Mouse (Mus musculus): ENCODE measurements around the gene Myo19.
A peak's percentile ranks its signal among the peaks of the same experiment; 100 is the strongest.

The Myo19 gene

DNA sequence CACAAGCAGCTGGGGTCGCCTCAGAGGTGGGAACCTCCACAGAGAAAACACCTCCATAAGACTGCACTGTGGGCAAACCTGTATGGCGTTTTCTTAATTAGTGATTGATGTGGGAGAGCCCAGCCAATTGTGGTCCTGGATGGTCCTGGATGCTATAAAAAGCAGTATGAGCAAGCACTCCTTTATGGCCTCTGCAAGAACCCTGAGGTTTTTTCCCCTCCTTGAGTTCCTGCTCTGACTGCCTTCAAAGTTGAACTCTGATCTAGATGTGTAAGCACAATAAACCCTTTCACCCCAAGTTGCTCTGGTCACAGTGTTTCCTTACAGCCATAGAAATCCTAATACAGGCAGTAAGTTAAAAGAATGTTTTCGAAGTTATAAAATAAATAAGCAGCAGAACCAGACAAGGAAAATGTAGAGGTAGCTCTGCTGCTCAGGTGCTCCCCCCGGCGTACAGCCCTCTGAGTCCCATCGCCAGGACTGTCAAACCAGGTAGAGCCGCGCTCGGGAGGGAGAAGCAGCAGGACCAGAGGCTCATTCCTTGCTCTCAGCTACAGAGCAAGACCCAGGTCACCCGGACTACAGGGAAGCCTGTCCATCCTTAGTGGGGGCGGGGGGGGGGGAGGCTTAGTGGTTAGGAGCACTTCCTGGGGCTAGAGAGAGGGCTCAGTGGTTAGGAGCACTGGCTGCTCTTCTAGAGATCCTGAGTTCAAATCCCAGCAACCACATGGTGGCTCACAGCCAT is 7.0 kb downstream of the Myo19 start:
- no peak for DNase-seq

DNA sequence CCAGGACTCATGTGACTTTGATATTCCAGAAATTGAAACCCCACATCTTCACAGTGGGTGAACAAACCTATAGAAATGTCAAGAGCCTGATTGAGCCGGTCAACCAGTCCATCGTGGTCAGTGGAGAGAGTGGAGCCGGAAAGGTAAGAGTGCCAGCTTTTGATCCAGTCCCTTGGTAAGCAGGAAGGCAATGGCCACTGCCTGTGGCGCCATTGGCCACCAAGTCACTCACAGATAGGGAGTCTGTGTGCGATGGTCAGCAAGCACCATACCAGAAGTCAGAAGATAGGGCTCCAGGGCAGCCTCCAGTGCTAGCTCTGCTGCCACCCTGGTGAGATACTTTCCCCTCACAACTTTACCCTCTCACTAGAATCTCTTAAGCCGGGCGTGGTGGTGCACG is 8.1 kb downstream of the Myo19 start:
- DNase-seq = no peak

DNA sequence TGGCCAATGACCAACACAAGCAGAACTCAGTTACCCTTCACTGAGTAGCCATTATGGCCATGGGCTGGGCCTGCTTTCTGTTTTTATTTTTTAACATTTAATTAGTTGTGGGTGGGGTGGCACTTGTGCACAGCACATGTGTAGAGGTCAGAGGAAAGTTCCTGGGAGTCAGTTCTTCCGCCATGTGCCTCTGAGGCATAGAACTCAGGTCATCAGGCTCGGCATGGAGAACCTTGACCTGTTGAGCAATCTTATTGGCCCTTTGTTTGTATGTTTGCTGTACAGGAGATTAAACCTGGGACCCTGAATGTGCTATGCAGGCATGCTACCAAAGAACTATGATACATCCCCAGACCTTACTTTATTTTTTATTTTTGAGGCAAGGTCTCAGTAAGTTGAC is 9.5 kb downstream of the Myo19 start:
- no peak for DNase-seq

DNA sequence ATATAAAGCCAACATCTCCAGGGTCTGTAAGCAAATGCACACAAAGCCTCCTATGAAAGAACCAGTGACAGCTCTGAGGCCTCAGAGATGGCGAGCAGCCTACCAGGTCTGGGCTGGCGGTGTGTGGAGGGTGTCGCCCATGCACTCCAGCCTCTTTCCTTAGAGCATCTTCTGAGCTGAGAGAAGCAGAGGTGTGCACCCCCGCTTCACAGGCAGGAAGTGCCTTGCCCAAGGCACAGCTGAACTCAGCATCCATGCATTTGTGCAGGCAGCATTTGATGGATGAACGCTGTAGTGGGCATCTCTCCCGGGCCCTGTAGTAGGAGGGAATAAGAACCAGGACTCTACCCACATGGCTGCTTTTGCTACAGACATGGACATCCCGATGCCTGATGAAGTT is 11.8 kb downstream of the Myo19 start:
- no peak for DNase-seq

DNA sequence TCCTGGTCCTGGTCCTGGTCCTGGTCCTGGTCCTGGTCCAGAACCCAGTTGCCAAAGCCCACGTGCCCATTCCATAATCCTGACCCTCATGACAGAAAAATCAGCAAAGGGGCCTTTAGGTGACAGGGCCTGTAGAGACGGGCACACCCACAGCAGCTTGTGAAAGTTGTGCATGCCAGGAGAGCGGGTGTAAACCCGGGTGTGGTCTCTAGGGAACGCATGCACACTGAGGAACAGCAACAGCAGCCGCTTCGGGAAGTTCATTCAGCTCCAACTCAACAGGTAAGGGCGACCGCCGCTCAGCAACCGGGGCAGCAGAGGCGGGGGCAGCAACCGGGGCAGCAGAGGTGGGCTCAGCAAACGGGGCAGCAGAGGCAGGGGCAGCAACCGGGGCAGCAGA is 13.2 kb downstream of the Myo19 start:
- no peak for DNase-seq

DNA sequence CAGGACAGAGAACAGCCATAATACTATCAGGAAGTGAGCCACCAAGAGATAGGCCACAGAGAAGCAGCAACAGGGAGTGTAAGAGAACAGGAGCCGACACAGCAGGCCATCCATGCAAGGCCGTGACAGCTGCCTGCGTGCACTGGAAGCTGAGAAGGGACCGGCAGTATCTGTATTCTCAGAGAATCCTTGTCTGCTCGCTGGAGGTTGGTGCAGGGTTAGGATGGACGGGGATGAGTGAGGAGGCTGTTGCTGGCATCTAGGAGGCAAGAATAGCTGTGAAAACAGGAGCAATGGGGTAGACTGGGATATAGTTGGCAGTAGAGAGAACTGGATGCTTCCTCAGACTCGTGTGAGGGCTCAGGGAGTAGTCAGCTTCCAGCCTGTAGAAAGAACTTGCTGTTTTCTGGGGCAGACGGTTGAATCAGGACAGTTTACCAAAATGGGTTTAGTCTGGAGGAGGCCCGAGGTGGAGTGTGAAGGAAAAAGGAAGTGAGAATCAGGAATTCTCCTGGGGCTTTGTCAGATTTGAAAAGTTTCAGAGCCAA is 24.7 kb downstream of the Myo19 start:
- DNase-seq = no peak

DNA sequence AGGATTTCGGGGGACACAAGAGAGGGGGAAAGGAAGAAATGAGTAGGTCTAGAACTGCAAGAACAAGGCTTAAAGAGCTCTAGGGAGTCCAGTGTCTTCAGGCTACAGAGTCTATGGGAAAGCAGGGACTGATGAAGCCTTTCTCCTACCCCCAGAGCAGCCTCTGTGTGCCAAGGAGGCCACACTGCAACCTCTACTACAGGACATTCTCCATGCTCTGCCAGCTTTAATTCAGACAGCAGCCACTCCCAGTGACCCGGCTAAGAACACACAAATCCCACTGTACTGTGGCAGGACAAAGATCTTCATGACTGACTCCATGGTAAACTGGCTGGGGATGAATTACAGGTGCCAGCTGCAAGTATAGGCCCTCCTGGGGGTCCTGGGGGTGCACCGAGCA is 27.1 kb downstream of the Myo19 start:
- no peak for DNase-seq

DNA sequence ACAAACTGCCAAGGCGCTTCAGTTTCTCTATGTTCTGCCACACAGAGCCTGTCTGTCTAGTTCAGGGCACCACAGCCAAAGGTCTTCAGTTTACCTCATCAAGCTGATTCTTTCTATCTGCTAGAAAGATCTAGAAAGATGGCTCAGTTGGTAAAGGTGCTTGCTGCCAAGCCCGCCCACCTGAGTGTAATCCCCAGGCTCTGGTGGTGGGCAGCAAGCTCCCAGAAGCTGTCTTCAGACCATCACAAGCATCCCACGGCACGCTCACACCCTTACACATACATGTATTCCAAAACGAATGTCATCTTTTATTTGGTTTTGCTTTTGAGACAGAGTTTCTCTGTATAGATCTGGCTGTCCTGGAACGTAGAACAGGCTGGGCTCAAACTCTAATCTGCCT is 28.5 kb downstream of the Myo19 start:
- no peak for DNase-seq

DNA sequence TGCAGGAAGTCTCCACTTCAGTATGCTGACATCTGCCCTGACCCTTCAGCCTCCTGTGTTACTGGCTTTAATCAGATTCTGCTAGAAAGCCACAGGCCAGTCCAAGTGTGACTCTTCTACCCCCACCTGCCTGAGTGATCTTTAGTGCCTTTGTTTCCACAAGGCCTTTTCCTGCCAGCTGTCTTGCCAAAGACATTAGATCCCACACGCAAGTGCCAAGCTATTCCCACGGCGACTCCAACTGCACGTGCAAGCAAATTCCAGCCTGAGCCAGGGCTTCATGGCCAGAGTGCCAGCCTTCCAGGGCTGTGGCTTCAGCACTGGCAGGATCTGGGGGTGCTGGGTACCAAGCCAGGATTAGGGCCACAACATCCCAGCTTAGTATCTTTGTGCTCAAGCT is 30.5 kb downstream of the Myo19 start:
- DNase-seq = no peak

DNA sequence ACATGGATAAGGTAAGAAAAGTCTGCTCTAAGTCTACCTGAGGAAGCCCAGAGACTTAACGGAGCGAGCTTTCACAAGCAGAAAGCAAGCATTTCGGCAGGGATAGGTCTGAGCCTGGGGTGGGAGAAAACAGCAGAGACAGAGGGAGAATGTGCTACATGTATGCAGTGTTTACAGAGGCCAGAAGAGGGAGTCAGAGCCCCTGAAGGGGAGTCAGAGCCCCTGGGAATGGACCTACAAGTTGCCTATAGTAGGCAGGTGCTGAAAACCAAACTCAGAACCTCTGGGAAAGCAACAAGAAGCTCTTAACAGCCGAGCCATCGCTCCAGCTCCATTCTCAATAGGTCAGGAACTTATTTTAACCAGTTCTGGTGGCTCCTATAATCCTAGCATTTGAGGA is 34.7 kb downstream of the Myo19 start:
- DNase-seq = no peak

DNA sequence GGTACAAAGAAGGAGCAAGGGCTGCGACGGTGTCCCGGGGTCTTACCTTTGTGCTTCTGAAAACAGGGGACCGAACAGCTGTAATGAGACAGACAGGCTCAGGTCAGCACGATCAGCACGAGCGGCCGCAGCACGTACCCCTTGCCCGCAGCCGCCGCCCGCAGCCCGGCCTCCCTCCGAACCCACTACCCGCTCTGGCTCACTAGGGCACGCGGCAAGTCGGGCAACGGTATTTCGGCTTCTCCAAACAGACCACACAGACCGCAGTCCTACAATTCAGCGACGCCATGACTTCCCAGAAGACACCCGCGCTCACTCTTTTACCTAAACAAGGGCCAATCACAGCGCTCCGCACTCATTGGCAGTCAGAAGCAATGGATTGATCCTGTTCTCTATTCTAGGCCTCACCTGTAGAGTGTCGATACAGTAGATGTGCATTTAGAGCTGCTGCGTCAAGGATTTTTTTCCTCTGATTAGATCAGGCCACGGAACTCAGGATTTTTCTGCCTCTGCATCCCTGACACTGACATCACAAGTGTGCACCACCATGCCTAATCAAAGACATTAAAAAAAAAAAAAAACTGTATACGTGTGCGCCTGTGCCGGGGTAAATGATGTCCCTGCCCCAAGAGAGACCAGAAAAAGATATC is 36.2 kb downstream of the Myo19 start, which contains the start of gene Znhit3:
Znhit3 (minus strand) TSS at position 314 of the 650 bp plus-strand sequence.
- DNase-seq = peak; percentile 73

DNA sequence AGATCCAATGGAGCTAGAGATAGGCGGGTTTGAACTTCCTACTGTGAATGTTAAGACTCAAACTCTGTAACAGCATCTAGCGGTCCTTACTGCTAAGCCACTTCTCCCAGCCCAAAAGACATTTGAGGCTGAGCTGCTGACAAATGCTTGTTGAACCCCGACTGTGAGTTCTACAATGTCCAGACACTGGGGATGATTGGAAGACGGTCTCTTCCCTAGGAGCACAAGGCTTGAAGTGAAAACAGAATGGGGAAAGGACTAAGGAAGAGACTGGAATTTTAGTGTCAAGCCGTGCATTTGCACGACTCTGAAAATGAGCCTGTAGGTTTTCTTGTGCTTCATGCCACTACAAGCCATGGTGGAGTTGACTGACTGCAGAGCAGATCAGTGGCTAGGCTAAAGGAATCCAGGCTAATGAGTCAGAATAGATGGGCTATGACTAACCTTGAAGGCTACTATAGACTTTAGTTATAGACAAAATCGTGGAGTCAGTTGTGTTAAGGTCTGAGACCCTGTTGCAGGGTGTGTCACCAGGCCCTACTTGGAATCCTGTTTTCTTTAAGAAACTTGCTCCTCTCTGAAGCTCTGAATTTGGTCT is 36.9 kb downstream of the Myo19 start:
- no peak for DNase-seq

DNA sequence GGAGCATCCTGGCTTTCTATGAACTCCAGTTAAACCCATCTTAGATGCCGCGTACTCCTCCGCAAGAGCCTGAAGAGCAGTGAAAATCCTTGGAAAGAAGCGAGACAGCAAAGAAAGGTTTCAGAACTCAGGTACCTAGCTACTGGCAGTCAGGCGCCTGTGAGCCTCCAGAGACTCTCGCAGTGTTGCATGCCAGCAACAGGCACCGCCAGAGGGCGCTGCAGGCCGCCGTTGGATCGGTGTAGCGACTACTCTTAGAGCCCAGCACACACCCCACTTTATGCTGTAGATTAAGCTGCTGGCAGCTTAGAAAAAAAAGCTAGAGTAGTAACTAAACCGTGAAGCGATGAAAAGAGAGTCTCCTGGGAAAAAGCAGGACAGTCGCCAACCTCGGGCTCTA is 38.5 kb downstream of the Myo19 start:
- peak; percentile 99 for DNase-seq

DNA sequence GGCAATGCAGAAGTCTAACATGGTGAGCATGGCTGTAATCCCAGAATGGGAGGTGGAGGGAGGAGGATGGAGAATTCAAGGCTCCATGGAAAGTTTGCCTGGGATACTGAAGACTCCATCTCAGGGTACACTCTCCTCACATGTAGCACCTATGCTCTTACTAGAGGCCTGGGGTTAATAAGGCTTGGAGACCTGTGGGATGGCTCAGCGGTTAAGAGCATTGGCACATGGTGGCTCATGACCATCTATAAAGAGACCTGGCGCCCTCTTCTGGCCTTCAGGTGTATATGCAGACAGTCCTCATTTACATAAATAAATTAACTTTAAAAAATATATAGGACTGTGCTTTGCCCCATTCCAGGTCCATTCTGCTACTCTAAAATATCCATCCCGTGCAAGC is 39.3 kb downstream of the Myo19 start:
- DNase-seq = peak; percentile 22

DNA sequence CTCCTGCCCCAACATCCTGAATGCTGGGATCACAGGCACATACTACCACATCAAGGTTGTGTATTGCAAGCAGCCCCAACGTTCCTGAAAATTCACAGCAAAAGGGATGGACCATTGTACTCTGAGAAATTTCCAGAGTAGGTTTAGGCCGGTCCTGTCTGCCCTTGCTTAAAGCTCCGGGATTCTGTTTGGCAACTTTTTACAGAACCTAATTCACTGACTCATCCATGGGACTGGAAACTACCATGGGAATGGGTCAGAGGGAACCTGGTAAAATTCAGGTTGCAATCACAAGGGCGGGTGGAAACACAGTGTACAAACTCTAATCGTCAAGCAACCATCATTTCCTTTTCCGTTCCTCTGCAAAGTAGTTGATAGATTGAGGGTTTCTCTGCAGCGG is 40.0 kb downstream of the Myo19 start:
- DNase-seq = no peak

DNA sequence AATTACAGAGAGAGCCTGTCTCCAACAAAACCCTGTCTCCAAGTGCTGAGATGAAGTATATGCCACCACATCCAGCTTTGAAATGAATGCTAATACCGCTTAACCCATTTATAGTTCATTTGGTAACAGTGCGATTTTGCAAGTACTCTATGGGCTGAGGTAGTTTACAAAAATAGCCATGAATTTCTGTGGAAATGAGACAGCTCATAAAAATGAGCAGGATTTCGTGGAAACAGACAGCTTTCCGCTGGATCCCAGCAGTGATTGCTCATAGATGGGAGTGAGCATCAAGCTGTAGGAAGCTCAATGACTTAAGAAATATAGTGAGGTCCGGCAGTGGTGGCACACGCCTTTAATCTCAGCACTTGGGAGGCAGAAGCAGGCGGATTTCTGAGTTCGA is 41.0 kb downstream of the Myo19 start:
- DNase-seq = no peak

DNA sequence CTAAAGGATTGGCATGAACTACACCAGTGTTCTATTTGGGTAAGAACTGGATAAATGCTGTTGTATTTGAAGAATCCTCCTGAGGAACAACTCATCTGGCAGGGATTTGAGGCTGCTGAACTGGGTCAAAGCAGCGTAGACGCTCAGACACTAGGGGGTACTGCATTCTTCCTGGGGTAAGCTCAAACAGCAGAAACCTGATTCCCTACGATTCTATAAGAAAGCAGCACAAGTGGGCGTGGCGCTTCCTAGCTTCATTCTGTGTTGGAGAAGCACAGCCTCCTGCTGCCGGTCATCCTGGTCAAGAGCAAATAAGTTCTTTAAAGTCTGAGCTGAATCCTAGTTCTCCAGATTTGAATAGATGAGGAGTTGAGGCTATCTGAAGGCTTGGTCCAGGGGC is 52.3 kb downstream of the Myo19 start:
- DNase-seq = no peak

DNA sequence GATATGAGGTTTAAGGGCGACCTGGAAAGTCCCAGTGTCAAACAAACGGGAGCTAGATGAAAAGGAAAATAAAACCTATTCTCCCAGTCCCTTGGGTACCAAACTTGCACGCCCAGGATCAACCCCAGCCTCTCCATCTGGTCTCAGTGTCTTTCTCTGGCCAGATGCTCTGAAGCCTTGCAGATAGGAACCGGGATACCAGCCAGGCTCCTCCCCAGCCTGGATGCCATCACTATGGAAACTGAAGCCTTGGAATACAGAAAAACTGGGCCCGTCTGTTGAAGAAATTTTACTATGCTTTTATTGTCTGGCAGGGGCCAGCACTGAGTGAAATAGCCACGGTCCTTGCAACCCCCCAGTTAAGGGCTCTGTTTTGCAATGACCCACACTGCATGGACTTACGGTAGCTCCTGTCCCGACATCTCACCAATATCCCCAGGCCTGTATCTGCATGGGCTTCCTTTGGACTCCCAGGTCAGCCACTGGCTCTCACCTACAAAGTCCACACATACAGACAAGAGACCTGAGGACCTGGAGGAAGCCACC is 59.6 kb downstream of the Myo19 start:
- peak; percentile 49 for DNase-seq

DNA sequence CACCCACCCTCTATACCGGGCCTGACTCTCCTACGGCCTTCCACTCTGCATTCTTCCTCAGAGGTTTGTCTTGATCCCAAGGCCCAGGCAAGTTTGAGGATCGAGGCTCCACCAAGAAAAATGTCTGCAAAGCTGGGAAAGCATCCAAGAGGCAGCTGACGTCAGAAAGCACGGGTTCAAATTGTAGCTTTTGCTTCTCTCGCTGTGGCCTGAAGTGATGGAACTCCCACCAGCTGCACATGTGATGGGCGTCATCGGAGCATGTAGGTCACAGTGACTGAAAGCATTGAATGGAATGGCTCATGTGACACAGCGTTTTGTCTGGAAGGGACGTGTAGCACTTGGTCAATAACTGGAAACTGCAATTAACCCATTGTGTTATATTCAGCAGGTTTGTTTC is 60.2 kb downstream of the Myo19 start:
- DNase-seq = no peak

DNA sequence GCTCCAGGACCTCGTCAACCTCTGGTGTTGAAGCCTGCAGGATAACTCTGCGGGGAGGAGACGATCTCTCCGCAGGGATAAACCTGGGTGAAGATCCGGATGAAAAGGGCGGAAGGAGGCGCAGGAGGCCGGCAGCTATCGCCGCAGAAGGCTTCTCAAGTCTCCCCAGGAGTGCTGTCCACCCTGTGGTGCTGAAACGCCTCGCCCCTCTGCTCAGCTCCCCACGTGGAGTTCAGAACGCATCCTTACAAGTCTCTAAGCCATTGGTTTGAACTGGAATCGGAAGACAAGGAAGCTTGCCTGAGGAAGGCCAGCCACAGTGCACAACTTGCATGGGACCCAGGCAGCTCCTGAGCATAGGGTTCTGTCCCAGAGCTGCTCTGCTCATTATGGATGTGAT is 64.0 kb downstream of the Myo19 start:
- peak; percentile 46 for DNase-seq

DNA sequence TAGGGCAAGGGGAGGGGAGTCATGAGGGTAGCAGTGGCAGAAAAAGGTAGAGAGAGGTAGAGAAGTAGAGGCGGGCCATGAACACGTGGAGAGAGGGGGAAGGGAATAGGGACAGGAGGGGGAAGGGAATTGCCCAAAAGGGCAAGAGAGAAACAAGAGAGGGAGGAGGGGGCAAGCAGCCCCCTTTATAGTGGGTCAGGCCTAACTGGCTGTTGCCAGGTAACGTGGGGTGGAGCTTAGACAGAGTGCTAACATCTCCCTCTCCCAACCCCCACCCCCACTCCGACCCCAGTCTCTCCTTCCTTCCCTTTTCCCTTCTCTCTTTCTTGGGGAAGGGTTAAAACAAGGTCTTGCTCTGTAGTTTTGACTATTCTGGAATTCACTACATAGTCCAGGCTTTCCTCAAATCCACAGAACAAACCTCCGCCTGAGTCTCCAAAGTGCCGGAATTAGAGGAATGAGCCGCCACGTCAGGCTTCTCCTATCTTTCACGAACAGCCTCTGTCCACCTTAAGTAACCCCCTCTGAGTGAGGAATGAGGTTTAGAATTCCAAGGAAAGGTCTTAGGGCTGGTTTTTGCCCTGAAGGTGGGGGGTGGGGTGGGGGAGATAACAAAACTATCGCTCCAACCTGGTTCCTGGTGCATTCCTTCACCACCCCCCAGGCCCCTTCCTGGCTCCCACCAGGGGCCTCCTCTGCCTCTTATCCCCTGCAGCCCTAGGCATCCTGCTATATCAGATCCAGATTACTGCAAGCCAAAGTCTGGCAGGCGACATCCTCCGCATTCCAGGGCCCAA is 64.9 kb downstream of the Myo19 start:
- no peak for DNase-seq

DNA sequence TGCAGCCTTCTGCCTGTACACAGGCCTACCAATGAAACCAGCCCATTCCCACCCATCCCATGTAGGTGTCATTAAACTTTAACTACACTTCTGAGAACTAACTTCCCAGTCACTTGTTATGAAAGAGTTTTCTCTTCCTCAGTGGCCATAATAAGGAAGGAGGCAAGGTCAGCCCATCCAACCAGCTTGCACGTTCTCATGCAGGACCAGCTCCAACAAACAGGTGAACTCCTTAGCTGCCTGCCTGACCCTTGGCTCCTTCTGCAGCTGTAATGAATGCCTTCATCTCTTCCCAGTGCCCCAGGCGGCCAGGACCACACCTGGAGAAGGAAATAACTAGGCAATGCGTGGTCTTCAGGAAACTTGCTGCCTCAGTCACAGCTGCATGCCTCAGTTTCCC is 65.9 kb downstream of the Myo19 start:
- DNase-seq = no peak

DNA sequence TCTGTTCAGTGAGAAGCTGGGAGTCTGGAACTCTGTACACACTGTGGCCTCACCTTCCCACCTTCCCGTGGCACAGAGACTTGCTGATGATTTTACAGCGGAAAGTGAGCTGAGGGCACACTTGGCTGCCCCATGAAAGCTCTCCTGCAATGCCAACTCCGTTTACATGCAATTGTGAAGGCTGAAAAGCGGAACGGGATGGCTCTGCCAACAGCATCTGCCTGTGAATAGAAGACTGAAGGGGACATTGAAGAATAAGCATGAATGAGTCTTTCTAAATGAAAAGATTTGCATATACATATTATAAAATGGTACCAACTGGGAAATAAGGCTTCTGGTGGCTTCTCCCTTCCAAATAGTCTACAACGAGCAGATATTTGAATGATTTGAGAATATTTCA is 67.3 kb downstream of the Myo19 start:
- DNase-seq = no peak

All from right cerebral cortex, postnatal 4 days (tissue).